Mouse (Mus musculus) stomach, embryonic 14.5 days (tissue): Measurements from ENCODE around the gene Cnpy1. TPM values are rescaled to one million over a fixed set of nuclear protein-coding genes. Genes with fewer than 3 reads are reported as not detected.

Experiments used
- ATAC-seq: fragments of 200-750 bp; cut with Nextera tagmentation; 2 replicates; pipeline ENCODE4 v1.8.0; 2017; ENCODE audit warnings: low read depth, moderate TSS enrichment; ENCODE audit not compliant: insufficient number of reproducible peaks, insufficient read depth, low FRiP score
- H3K27ac ChIP-seq: fragments of 300-500 bp; sonication (generic); 2 replicates; pipeline ENCODE4 v1.5.1; 2014; ENCODE audit warnings: mild to moderate bottlenecking, low read length, moderate library complexity, mixed read lengths
- H3K27me3 ChIP-seq: fragments of 300-500 bp; sonication (generic); 2 replicates; pipeline ENCODE4 v1.6.1; 2014; ENCODE audit warnings: low read length, control low read depth, mixed read lengths; ENCODE audit not compliant: control insufficient read depth, insufficient read depth
- H3K36me3 ChIP-seq: fragments of 300-500 bp; sonication (generic); 2 replicates; pipeline ENCODE4 v1.6.1; 2014; ENCODE audit warnings: mild to moderate bottlenecking, control low read depth, low read length, moderate library complexity, mixed read lengths; ENCODE audit not compliant: control insufficient read depth, insufficient read depth
- H3K4me1 ChIP-seq: fragments of 300-500 bp; sonication (generic); 2 replicates; pipeline ENCODE4 v1.6.1; 2014; ENCODE audit warnings: low read length, control low read depth, mixed read lengths; ENCODE audit not compliant: control insufficient read depth, insufficient read depth
- H3K4me2 ChIP-seq: fragments of 300-500 bp; sonication (generic); replicated peaks from 2 replicates; pipeline ENCODE4 v1.6.1; 2014; ENCODE audit warnings: low read depth, low read length, control low read depth
- H3K4me3 ChIP-seq: fragments of 300-500 bp; sonication (generic); 2 replicates; pipeline ENCODE4 v1.5.1; 2014; ENCODE audit warnings: low read depth, low read length, control low read depth
- H3K9ac ChIP-seq: fragments of 300-500 bp; sonication (generic); replicated peaks from 2 replicates; pipeline ENCODE4 v1.6.1; 2014; ENCODE audit warnings: low read depth, mild to moderate bottlenecking, control low read depth, low read length, moderate library complexity, mixed read lengths
- H3K9me3 ChIP-seq: fragments of 300-500 bp; sonication (generic); 2 replicates; pipeline ENCODE4 v1.6.1; 2016; ENCODE audit warnings: low read depth, low read length, control low read depth; ENCODE audit not compliant: control insufficient read depth
- WGBS: fragments of 180-500 bp; shearing (Covaris S2); extraction: QIAGEN DNeasy Blood & Tissue Kit; methylation state at CpG from one replicate; pipeline ENCODE4 v1.1.7; 2014; 5-methylcytosine and 5-hydroxymethylcytosine counted together
- polyA plus RNA-seq: library from polyadenylated mRNA; unstranded; fragments of >200 nt; fragmentation: Nextera tagmentation; extraction: Ambion mirVana; gene quantifications from 2 replicates; pipeline ENCODE4 v1.2.1, GENCODE M21; 2014

Gene Cnpy1
- polyA plus RNA-seq, 1 experiment from 2014 or later = not detected

GRCm38 (mm10) chr5:28208726-28209520 lies 36.7 kb downstream of the Cnpy1 start:
- Histone ChIP-seq H3K9me3 (no peaks in the 10 kb centered on the region), H3K36me3 (no peaks in the 10 kb centered on the region), H3K27ac (no peak overlapping the region), H3K9ac (no peak overlapping the region), H3K27me3 (peaks cover 62% of the 10 kb centered on the region), H3K4me2 (no peak overlapping the region), H3K4me1 (no peaks in the 10 kb centered on the region), H3K4me3 (no peak overlapping the region)
- no peak for ATAC-seq
- 13% methylated on average over 20 of the region's 20 CpGs for WGBS

GRCm38 (mm10) chr5:28207043-28207442 lies 38.6 kb downstream of the Cnpy1 start:
- H3K27me3 ChIP-seq = peaks cover 50% of the 10 kb centered on the region
- ATAC-seq = no peak
- H3K9ac ChIP-seq = no peak overlapping the region
- WGBS = 66% methylated on average over 4 of the region's 4 CpGs
- H3K9me3 ChIP-seq = no peaks in the 10 kb centered on the region
- no peak overlapping the region for H3K27ac ChIP-seq
- H3K36me3 ChIP-seq = no peaks in the 10 kb centered on the region
- no peaks in the 10 kb centered on the region for H3K4me1 ChIP-seq
- no peak overlapping the region for H3K4me3 ChIP-seq
- H3K4me2 ChIP-seq = no peak overlapping the region

- Histone ChIP-seq H3K27ac (no peak overlapping the region), H3K4me3 (no peak overlapping the region), H3K4me1 (no peaks in the 10 kb centered on the region), H3K36me3 (no peaks in the 10 kb centered on the region), H3K9ac (no peak overlapping the region), H3K27me3 (peaks cover 46% of the 10 kb centered on the region), H3K4me2 (no peak overlapping the region), H3K9me3 (no peaks in the 10 kb centered on the region)
- WGBS = 28% methylated on average over 4 of the region's 4 CpGs
- no peak for ATAC-seq
Observed at GRCm38 (mm10) chr5:28206448-28206847, 39.2 kb downstream of the Cnpy1 start.

- peaks cover 31% of the 10 kb centered on the region for H3K27me3 ChIP-seq
- H3K4me3 ChIP-seq = no peak overlapping the region
- H3K27ac ChIP-seq = no peak overlapping the region
- H3K9ac ChIP-seq = no peak overlapping the region
- no peaks in the 10 kb centered on the region for H3K9me3 ChIP-seq
- ATAC-seq = no peak
- H3K4me2 ChIP-seq = no peak overlapping the region
- 40% methylated on average over 2 of the region's 2 CpGs for WGBS
- H3K36me3 ChIP-seq = no peaks in the 10 kb centered on the region
- H3K4me1 ChIP-seq = no peaks in the 10 kb centered on the region
Observed at GRCm38 (mm10) chr5:28204678-28205077, 40.9 kb downstream of the Cnpy1 start.

DNA sequence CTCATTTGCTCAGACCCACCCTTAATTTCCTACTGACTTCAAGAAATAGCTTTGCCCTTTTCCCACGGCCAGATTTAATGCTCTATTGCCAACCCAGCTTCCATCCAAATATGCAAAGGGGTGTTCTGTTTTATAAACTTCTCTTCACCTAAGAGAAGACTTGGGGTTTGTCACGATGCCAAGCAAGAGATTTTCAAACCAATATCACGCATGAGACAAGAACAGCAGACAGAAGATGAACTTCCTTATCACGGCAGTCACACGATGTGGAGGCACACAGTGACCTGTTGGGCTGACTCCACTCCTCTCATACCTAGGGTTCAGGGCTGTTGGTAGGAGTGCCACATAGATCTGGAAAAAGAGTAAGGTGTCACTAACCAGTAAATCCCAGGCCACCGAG lies 42.5 kb downstream of the Cnpy1 start:
- Histone ChIP-seq H3K27me3 (peaks cover 18% of the 10 kb centered on the region), H3K9me3 (no peaks in the 10 kb centered on the region), H3K27ac (no peak overlapping the region), H3K9ac (no peak overlapping the region), H3K4me3 (no peak overlapping the region), H3K4me2 (no peak overlapping the region), H3K4me1 (no peaks in the 10 kb centered on the region), H3K36me3 (no peaks in the 10 kb centered on the region)
- no peak for ATAC-seq
- 80% methylated on average over 6 of the region's 6 CpGs for WGBS

- Histone ChIP-seq H3K4me1 (no peaks in the 10 kb centered on the region), H3K9me3 (no peaks in the 10 kb centered on the region), H3K36me3 (no peaks in the 10 kb centered on the region), H3K27ac (no peak overlapping the region), H3K4me3 (no peak overlapping the region), H3K27me3 (0 out of 2 replicates have a peak, but pooled peaks cover 2% of the 10 kb centered on the region), H3K4me2 (no peak overlapping the region), H3K9ac (no peak overlapping the region)
- WGBS = 49% methylated on average over 7 of the region's 7 CpGs
- no peak for ATAC-seq
Observed at GRCm38 (mm10) chr5:28199089-28199873, 46.3 kb downstream of the Cnpy1 start.

- 34% methylated on average over 2 of the region's 2 CpGs for WGBS
- no peak overlapping the region for H3K4me3 ChIP-seq
- H3K9me3 ChIP-seq = no peaks in the 10 kb centered on the region
- H3K9ac ChIP-seq = no peak overlapping the region
- no peaks in the 10 kb centered on the region for H3K36me3 ChIP-seq
- no peaks in the 10 kb centered on the region for H3K27me3 ChIP-seq
- H3K4me2 ChIP-seq = no peak overlapping the region
- ATAC-seq = no peak
- no peak overlapping the region for H3K27ac ChIP-seq
- no peaks in the 10 kb centered on the region for H3K4me1 ChIP-seq
Observed at GRCm38 (mm10) chr5:28195473-28195872, 50.1 kb downstream of the Cnpy1 start.

- Histone ChIP-seq H3K36me3 (no peaks in the 10 kb centered on the region), H3K27me3 (no peaks in the 10 kb centered on the region), H3K27ac (no peak overlapping the region), H3K9ac (no peak overlapping the region), H3K4me3 (no peak overlapping the region), H3K4me2 (no peak overlapping the region), H3K4me1 (no peaks in the 10 kb centered on the region), H3K9me3 (no peaks in the 10 kb centered on the region)
- WGBS = 51% methylated on average over 4 of the region's 4 CpGs
- no peak for ATAC-seq
Observed at GRCm38 (mm10) chr5:28192099-28192454, 53.5 kb downstream of the Cnpy1 start.
